Mouse (Mus musculus): Measurements from ENCODE around the gene Gm2174.

Gene Gm2174

GRCm38 (mm10) chrX:56447524-56448015 is at the start of gene Gm2174:
Gene Gm2174, plus strand, starts transcription at chrX:56447965.
- no peak for DNase-seq (ENCODE audit: low spot score)

DNA sequence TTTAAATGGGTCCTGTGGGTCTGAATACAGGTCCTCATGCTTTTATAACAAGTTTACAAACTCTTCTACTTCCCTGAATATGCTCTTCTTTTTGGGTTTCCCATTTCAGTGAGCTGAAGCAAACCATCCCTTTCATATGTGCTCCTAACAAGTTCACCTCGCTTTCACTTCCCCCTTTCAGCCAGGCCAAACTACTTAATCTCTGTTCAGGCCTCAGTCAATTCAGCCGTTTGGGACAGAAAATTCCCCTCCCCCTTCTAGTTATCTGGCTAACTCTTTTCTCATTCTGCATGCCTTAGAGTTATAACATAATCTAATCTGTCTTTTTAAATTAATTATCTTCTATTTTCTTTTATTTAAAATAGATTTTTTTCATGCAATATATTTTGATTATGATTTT is 43.1 kb upstream of the Gm2174 start:
- DNase-seq (ENCODE audit: low spot score): no peak

GRCm38 (mm10) chrX:56405482-56405881 is 42.3 kb upstream of the Gm2174 start:
- no peak for DNase-seq (ENCODE audit: low spot score)

DNA sequence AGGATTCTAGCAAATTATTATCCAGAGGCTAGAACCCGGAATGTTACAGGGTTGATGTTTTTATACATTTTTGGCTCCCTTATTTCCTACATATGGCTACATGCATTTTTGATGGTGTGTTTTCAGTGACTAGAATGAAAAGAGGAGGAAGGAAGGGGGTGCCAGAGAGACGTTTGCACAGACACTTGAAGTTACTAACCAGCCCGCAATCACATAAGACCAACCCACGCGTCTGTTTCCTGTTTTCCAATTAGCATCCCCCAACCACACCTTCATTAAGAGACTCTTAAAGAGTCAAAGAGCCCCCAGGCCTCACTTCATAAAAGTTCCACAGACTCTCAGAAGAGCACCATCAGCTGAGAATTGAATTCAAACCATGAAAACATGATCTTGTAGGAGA is 41.6 kb upstream of the Gm2174 start:
- no peak for DNase-seq (ENCODE audit: low spot score)

GRCm38 (mm10) chrX:56416277-56416676 is 31.5 kb upstream of the Gm2174 start:
- DNase-seq (ENCODE audit: low spot score): no peak

- DNase-seq (ENCODE audit: low spot score): no peak
These were observed 30.2 kb upstream of the Gm2174 start for GRCm38 (mm10) chrX:56417541-56417940.

DNA sequence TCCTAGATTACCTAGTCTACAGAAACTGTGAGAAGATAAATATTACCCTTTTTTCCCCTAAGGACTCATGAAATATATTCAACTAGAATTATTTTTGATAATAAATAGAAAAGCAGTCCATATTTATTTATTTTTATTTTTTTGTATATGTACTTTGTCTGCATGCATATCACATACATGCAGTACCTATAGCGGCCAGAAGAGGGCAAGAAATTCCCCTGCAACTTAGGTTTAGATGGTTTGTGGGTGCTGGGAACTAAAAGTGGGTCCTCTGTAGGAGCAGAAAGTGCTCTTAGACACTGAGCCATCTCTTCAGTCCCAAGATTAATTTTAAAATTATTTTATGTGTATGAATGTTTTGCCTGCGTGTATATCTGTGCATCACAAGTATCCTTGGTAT is 17.2 kb upstream of the Gm2174 start:
- DNase-seq (ENCODE audit: low spot score): no peak

DNA sequence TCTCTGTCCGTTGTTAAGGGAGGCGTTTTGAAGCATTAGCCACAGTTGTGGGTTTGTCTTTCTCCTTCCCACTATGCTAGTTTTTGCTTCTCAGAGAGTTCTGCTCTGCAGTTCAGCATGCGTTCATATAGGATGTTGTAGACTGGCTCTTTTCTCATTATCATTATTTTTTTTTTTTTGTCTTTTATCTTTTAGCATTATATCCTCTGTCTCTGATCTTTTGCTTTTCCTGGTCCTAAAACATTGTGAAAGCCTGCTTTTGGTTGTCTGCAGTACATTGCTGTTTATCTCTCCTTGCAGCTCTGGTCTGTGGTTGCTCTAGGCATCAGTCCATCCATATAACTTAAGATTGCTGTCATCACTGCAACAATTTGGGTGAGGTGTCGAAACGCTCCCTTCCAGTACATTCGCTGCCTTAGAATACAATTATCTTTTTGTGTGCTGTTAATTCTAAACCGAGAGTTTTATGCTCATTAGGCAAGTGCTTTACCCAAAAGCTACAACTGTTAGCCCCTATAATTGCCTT is 11.9 kb upstream of the Gm2174 start:
- DNase-seq (ENCODE audit: low spot score): no peak

GRCm38 (mm10) chrX:56446487-56447428 is 1.0 kb upstream of the Gm2174 start:
- DNase-seq (ENCODE audit: low spot score): no peak

- peak; percentile 22 for DNase-seq (ENCODE audit: low spot score)
These were observed 7.1 kb downstream of the Gm2174 start, which contains the start of gene Ints6l for GRCm38 (mm10) chrX:56454671-56455371. Gene Ints6l, plus strand, starts transcription at chrX:56454857.

- peak; percentile 67 for DNase-seq (ENCODE audit: low spot score)
These were observed 7.8 kb downstream of the Gm2174 start for GRCm38 (mm10) chrX:56455372-56456246.

DNA sequence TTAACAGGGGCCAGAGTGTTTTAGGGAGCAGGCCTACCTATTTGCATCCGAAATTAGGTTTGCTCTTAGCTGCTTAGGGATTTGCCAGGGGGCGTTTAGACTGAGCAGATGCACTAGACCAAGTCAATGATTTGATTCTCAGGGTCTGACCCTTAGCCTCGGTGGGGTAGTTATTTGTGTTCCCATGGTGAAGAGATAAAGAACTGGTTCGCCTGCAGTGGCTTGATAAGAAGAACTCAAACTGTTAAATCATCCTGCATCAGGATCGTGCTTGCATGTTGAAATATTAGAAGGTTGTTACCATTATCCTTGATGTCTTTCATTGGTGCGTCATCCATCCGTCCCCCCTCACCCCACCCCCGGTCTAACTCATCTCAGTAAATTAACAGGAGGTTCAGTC is 8.6 kb downstream of the Gm2174 start:
- DNase-seq (ENCODE audit: low spot score): no peak

GRCm38 (mm10) chrX:56462020-56462933 is 14.5 kb downstream of the Gm2174 start:
- no peak for DNase-seq (ENCODE audit: low spot score)

GRCm38 (mm10) chrX:56464906-56465305 is 17.1 kb downstream of the Gm2174 start:
- DNase-seq (ENCODE audit: low spot score): no peak

GRCm38 (mm10) chrX:56467688-56468087 is 19.9 kb downstream of the Gm2174 start:
- no peak for DNase-seq (ENCODE audit: low spot score)

- no peak for DNase-seq (ENCODE audit: low spot score)
These were observed 20.7 kb downstream of the Gm2174 start for GRCm38 (mm10) chrX:56468422-56468821.

GRCm38 (mm10) chrX:56474035-56474434 is 26.3 kb downstream of the Gm2174 start:
- DNase-seq (ENCODE audit: low spot score): no peak

- no peak for DNase-seq (ENCODE audit: low spot score)
These were observed 29.8 kb downstream of the Gm2174 start for GRCm38 (mm10) chrX:56477553-56477952.

DNA sequence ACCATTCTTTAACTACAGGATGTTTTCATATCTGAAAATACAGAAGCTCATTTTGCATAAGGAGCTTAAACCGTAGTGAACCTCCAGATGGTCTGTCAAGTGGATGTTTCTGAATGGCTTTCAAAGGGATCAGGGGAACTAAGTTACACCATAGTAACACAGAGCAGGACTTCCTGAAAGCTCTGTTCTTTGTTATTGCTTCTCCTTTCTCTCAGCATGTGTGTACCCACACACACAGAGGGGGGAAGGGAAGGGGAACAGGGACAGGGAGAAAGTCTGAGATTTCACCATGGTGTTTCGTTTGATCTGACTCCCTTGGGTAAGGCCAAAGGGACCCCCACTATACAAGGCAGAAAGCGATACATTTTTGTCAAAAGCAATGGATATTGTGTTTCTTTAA is 34.1 kb downstream of the Gm2174 start:
- DNase-seq (ENCODE audit: low spot score): no peak

DNA sequence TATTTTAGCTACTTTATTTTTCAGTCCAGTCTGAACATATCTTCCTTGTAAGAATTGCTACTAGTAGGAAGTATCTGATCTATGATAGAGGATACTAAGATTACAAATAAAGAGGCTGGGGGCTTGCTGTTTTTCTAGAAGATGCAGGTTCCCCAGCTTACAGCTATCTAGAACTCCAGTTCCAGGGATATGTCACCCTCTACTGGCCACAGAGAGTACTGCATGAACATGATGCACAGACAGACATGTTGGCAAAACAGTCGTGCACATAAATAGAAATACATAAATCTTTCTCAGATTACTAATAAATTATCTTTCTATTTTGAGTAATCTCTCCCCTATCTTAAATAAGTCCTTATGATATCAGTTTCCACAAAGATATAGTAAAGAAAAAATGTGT is 42.0 kb downstream of the Gm2174 start:
- peak; percentile 70 for DNase-seq (ENCODE audit: low spot score)

GRCm38 (mm10) chrX:56497241-56497640 is 49.5 kb downstream of the Gm2174 start:
- DNase-seq (ENCODE audit: low spot score): no peak
